Mouse (Mus musculus) MEL (cell line): ENCODE measurements around the gene Hoxa3.

Experiments used
- CTCF ChIP-seq, 3 experiments: IDR thresholded peaks in 2 of 3; conservative IDR thresholded peaks in 1 of 3; 2 replicates each; pipeline ENCODE4 v1.5.1; 2011 to 2012; ENCODE audit warnings: low read length in 3 of 3, low read depth in 2 of 3, mild to moderate bottlenecking in 2 of 3, improper control_type of control experiment in 1 of 3, inconsistent platforms in 1 of 3, mixed read lengths in 1 of 3, moderate library complexity in 1 of 3; ENCODE audit not compliant: control insufficient read depth in 1 of 3, insufficient read depth in 1 of 3, poor library complexity in 1 of 3, severe bottlenecking in 1 of 3
- GATA1 ChIP-seq: IDR thresholded peaks from 2 replicates; pipeline ENCODE4 v1.6.1; 2011; ENCODE audit warnings: low read depth, low read length, improper control_type of control experiment
- JUND ChIP-seq: IDR thresholded peaks from 2 replicates; pipeline ENCODE4 v1.6.1; 2011; ENCODE audit warnings: low read depth, mild to moderate bottlenecking, improper control_type of control experiment, low read length
- MAFK ChIP-seq: IDR thresholded peaks from 2 replicates; pipeline ENCODE4 v1.6.1; 2011; ENCODE audit warnings: low read depth, mild to moderate bottlenecking, low read length, improper control_type of control experiment, borderline replicate concordance
- MXI1 ChIP-seq: IDR thresholded peaks from 2 replicates; pipeline ENCODE4 v1.6.1; 2011; ENCODE audit warnings: mild to moderate bottlenecking, low read depth, low read length, improper control_type of control experiment
- MYC ChIP-seq: IDR thresholded peaks from 2 replicates; pipeline ENCODE4 v1.6.1; 2011; ENCODE audit warnings: low read depth, mild to moderate bottlenecking, low read length, improper control_type of control experiment, moderate library complexity
- POLR2A ChIP-seq, 2 experiments: IDR thresholded peaks; 2 replicates each; pipeline ENCODE4 v1.6.1; 2011 to 2012; ENCODE audit warnings: low read length in 2 of 2, mild to moderate bottlenecking in 2 of 2, control low read depth in 1 of 2, improper control_type of control experiment in 1 of 2, low read depth in 1 of 2, moderate library complexity in 1 of 2; ENCODE audit not compliant: control insufficient read depth in 1 of 2, insufficient read depth in 1 of 2, poor library complexity in 1 of 2
- POLR2AphosphoS5 ChIP-seq: IDR thresholded peaks from 2 replicates; pipeline ENCODE4 v1.6.1; 2012; ENCODE audit warnings: low read depth, borderline replicate concordance, mild to moderate bottlenecking, inconsistent platforms, low read length, moderate library complexity, mixed read lengths
- RCOR1 ChIP-seq: IDR thresholded peaks from 2 replicates; pipeline ENCODE4 v1.6.1; 2012; ENCODE audit warnings: low read depth, mild to moderate bottlenecking, inconsistent platforms, low read length, improper control_type of control experiment
- TAL1 ChIP-seq: IDR thresholded peaks from 2 replicates; pipeline ENCODE4 v1.6.1; 2012; ENCODE audit warnings: mild to moderate bottlenecking, inconsistent platforms, low read length, moderate library complexity, mixed read lengths
- TBP ChIP-seq: IDR thresholded peaks from 2 replicates; pipeline ENCODE4 v1.8.0; 2011; ENCODE audit warnings: low read depth, low read length, improper control_type of control experiment
- UBTF ChIP-seq: IDR thresholded peaks from 2 replicates; pipeline ENCODE4 v1.6.1; 2012; ENCODE audit warnings: low read depth, mild to moderate bottlenecking, inconsistent platforms, low read length, improper control_type of control experiment, moderate library complexity, borderline replicate concordance; ENCODE audit not compliant: insufficient read depth
- ZC3H11A ChIP-seq: IDR thresholded peaks from 2 replicates; pipeline ENCODE4 v1.6.1; 2012; ENCODE audit warnings: low read depth, mild to moderate bottlenecking, inconsistent platforms, low read length, improper control_type of control experiment
- ZNF384 ChIP-seq: IDR thresholded peaks from 2 replicates; pipeline ENCODE4 v1.6.1; 2012; ENCODE audit warnings: low read depth, mild to moderate bottlenecking, inconsistent platforms, low read length, improper control_type of control experiment

- TF ChIP-seq TBP: no peak
- no peak for TF ChIP-seq CTCF (IDR thresholded peaks at IDR 0.05 in 2 of 3, conservative IDR thresholded peaks at IDR 0.05 in 1 of 3; ENCODE audit: control insufficient read depth in 1 of 3, insufficient read depth in 1 of 3, low read depth in 2 of 3, low read length in 3 of 3, poor library complexity in 1 of 3, severe bottlenecking in 1 of 3)
- no peak for TF ChIP-seq RCOR1
- no peak for TF ChIP-seq GATA1
- TF ChIP-seq POLR2A (IDR thresholded peaks at IDR 0.05; ENCODE audit: control insufficient read depth in 1 of 2, insufficient read depth in 1 of 2, low read depth in 1 of 2, low read length in 2 of 2, poor library complexity in 1 of 2): no peak
- no peak for TF ChIP-seq UBTF
- TF ChIP-seq JUND: no peak
- no peak for TF ChIP-seq ZC3H11A
- TF ChIP-seq TAL1: no peak
- no peak for TF ChIP-seq MAFK
- TF ChIP-seq MXI1: no peak
- no peak for TF ChIP-seq MYC
- no peak for TF ChIP-seq POLR2AphosphoS5
- no peak for TF ChIP-seq ZNF384
Observed at GRCm38 (mm10) chr6:52223939-52224760, 11.0 kb upstream of the Hoxa3 start.
